Mouse (Mus musculus) frontal cortex, adult 2 months (tissue): ENCODE measurements around the gene Syce3. TPM values are rescaled to one million over a fixed set of nuclear protein-coding genes. Genes with fewer than 3 reads are reported as not detected.

ENCODE experiments used
- DNase-seq, 2 experiments: peaks; one replicate each; pipeline ENCODE4 v3.0.0; 2022; ENCODE audit warnings: low spot score in 1 of 2; ENCODE audit errors: extremely low spot score in 1 of 2
- polyA plus RNA-seq: library from polyadenylated mRNA; depleted of rRNA; stranded (reverse); fragments of >200 nt; gene quantifications from 2 replicates; pipeline ENCODE4 v1.2.3, GENCODE M21; 2012

Gene Syce3
- polyA plus RNA-seq, 1 experiment = 0.48 TPM

DNA sequence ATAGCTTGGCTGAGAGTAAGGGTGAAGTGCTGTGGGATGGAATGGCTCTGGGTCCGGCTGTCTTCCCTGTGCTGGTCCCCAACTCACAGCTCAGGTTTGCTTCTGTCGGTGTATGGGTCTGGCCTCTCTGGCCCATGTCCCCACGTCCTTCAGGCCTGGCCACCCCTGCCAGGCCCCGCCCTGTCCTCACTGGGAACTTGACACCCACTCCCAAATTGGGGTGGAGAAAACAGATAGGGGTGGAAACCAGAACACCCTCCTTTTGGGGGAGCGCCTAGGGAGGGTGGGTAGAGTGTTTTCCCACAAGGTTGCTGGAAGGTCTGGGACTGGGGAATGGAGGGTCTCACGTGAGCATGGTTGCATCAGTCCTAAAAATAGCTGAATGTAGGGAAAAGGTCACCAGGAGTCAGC lies 15.4 kb upstream of the Syce3 start, which contains the start of gene Cpt1b:
Gene Cpt1b, minus strand, starts transcription at position 153 of the 411 bp plus-strand sequence.
- DNase-seq = no peak

DNA sequence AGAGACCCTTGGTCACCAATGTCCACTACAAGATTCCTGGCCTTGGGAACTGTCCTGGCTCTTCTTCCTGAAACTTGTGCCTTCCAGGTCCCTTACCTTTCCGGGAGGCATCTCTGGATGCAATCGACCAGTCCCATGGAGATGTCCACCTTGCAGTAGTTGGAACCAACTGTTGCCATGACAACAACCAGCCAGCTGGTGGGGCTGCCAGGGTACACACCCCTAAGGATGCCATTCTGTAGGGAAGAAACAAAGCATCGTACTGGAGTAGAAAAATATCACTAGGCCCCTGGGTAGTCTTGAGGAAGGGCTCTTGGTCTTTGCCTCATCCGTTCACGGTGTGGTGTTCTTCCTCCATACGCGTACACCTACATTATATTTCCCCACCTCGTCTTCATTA lies 14.3 kb upstream of the Syce3 start:
- DNase-seq = no peak

DNA sequence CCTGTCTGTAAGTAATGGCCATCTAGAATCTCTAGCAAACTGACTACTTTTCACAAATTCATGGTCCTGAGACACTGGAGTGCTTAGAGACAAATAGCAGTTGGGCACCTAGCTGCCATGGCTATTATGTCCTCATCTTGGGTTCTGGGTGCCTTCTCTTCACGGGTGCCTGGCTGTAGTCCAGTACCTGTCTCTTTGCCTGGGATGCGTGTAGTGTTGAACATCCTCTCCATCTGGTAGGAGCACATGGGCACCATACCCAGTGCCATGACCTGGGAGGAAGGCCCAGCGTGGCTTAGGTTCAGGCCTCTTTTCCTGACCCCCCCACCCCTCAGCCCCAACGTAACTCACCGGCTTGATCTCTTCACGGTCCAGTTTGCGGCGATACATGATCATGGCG lies 11.6 kb upstream of the Syce3 start:
- DNase-seq = no peak

DNA sequence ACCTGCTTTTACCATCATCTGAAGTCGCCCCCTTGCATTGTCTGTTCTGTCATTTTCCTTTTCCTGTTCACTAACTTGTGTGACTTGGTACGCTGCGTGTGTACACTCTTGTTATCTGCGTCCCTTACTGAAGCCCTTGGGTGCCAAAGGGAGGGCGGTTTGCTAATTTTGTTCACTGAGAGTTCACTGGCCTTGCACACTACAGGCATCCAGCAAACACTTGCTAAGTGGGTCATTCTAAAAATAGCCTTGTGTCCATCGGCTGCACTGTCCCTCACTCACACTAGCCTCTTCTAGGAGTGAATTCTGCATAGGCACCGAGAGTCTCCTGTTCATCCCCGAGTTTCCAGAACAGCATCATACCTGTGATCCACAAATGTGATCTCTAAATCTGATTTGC lies 5.0 kb upstream of the Syce3 start:
- DNase-seq = no peak

DNA sequence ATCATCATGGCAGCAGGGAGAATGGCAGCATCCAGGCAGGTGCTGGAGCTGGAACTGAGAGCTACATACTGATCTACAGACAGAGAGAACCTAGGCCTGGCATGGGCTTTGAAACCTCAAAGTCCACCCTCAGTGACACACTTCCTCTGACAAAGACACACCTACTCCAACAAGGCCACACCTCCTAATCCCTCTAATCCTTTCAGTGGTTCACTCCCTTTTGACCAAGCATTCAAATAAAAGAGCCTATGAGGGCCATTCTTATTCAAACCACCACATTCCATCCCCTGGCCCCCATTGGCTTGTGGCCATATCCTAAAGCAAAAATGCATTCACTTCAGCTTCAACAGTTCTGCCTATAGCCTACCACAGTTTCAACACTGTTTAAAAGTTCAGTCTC lies 3.6 kb downstream of the Syce3 start:
- DNase-seq = no peak

DNA sequence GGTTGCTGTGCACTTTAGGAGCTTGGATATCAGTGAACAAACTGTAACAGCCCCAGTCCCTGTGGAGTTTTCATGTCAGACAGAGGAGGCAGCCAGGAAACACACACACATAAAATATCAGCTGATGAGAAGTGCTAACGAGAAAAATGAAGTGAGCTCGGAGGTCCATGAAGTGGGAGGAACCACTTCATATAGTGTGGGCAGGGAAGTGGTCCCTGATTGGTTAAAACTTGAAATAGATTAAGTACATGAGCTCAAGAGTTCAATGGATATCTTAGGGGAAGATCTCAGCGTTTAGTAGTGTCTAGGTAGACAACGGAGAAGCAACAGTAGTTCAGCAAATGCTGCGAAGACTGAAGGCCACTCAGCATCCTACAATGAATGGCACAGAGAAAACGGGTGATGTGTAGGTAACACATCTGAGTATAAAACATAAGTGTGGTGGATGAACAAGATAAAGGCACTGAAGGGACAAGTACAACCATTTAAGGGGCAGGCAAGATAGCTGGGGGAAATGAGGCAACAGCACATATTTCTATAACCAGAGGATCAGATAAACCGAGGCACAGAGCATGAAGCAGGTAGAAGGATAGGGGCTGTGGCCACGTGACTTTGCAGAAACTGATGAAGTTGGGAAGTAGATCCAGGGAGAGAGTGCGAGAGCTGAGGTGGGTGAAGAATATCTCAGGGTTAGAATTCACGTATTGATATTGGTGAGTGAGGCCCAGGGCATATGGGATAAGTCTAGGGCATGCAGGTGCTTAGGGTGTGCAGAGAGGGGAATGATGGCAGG lies 5.3 kb downstream of the Syce3 start:
- DNase-seq = no peak

DNA sequence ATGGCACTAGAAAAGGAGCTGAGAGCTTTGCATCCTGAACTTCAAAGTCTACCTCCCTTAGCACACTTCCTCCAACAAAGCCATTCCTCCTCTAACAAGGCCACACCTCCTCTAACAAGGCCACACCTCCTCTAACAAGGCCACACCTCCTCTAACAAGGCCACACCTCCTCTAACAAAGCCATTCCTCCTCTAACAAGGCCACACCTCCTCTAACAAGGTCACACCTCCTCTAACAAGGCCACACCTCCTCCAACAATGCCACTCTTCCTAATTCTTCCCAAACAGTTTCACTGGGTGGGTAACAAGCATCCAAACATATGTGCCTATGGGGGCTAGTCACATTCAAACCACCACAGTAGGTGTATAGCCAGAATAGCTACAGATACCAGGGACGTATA lies 7.8 kb downstream of the Syce3 start:
- no peak for DNase-seq

DNA sequence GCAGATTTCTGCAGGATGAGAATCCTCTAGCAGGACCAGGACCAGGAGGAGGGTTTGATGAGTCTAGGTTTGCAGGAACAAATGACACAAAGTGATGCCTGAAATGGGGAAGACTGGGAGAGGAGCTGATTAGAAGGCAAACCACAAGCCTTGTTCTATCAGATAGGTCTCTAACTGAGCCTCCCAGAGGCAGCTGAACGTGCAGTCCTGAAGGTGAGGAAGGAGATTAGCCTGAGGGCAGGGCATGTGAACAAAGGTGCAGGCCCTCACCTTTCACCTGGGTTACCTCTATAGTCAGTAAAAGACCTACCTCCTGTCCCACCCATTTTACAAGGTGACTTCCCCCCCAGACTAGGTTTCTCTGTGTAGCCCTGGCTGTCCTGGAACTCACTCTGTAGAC lies 10.6 kb downstream of the Syce3 start:
- DNase-seq = no peak

DNA sequence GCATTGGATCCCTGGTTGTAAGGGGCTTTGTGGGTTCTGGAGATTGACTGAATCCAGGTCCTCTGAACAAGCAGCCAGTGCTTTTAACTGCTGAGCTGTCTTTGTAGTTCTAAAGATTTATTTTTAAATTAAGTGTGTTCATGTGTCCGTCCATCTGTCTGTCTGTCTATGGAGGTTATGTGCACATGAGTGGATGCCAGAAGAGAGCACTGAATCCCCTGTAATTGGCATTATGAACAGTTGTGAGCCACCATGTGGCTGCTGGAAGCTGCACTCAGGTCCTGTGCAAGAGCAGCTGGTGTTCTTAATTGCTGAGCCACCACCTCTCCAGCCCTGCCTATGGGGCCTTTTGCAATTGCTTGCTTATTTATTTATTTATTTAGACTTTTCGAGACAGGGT lies 12.2 kb downstream of the Syce3 start:
- DNase-seq = no peak

DNA sequence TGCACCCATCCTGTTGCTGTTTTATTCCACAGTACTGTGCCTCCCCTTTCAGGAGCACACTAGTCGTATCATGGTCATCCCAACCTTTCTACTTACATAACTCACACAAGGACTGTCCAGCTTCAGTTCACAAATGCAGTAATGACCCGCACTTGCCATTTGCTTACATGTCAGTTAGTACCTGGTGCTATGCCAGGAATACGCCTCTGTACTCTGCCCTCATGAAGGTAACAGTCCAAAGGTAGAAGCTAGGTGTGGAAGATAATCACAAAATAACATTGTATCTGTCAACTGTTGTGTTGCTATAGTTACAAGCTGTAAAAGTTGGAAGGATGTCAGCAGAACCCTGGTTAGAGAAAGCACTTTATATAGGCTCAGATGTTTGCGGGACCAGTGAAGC lies 13.4 kb downstream of the Syce3 start:
- no peak for DNase-seq

DNA sequence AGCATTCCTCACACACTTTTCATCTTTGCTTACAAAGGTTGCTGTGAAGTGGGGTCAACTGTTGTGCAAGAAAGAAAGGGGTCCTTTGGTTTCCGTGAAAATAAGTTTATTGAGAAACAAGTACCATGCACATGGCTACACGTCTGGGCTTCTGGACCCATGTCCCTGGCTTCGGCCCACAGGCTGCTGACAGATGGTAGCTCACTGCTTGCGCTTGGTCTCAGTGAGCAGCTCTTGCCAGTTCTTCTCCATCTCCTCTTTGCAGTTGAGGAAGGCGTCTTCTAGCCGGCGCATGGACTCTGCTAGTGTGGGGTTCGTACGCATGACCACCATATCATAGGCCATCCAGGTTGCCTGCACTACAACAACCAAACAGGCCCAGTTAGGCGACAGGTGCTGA lies 20.2 kb downstream of the Syce3 start:
- no peak for DNase-seq

DNA sequence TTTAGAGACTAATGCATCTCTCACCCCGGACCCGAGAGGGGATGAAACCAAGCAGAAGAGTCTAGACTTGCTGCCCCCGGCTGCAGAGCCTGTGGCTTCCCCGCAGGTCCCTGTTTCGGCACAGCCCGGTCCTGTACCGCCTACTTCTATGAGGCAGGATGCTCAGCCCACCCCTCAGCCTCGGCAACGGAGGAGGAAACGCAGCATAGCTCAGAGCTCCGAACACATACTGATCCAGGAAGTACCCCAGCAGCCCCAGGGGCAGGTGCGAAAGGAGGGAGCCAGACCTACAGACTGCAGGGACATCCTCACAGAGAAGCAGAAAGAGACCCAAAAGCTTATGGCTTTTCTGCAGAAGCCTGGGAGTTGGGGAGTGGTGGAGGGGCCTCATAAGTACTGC lies 23.2 kb downstream of the Syce3 start:
- no peak for DNase-seq

DNA sequence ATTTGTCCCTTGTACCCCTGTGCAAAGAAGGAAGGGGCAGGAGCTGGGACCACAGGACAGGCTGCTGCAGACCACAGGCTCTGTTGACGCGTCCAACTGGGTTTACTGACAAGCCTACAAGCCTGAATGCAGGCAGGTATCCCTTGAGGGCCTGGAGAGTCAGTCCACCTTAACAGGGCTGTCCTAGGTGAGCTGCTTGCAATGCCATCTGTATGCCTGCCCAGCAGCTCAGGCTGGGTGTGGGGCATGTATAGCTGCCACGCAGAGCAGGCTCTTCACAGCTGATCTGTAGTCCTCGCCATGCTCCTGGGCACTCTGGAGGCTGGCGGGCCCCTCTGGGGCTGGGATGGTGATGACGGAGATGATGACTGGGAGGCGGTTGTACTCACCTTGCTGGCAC lies 25.7 kb downstream of the Syce3 start, which contains the start of gene Klhdc7b:
Gene Klhdc7b, plus strand, starts transcription at position 301 of the 400 bp plus-strand sequence.
- DNase-seq = no peak

DNA sequence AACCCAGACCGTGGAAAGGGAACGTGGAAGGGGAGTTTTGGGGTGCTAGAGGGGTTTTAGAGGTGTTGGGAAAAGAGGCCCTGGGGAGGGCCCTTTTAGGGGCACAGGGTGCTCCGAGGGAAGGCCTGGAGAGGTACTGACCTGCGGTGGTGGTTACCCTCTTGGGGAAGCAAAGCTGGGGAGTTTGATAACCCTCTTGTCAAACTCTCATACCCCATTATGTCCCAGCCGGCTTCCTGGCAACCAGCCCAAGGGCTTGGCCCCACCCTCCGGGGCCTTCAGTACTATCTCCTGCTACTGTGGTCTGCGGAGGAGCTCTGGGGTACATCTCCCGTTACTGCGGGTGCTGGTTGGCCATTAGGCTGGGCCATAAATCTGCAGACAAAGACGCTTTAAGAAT lies 30.9 kb downstream of the Syce3 start:
- no peak for DNase-seq

DNA sequence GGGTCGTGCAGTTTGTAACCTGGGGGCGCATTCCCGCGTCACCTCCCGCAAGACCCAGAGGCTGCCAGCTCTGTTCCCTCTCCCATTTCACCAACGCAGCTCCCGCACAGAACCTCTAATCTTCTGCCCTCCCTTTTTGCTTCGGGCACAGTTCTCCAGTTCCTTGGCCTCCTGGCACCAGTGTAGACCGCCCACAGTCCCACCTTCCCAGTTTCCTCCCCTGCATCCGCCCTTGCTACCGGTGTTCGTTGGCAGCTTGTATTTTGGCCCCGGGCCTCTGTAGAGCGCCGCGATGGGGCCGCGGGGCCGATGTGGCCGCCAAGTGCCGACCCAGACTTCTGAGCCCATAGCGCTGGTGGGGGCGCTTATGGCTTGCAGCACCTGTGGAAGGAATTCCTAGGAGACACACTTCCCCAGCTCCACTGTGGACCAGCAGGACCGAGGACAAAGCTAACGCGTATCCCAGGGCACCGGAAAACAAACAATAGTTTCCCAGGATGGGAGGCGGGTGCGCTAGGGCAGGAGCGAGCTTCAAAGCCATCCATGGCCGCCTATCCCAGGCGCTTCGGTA lies 31.4 kb downstream of the Syce3 start, which contains the start of gene Odf3b:
Gene Odf3b, minus strand, starts transcription at position 452 of the 571 bp plus-strand sequence.
- DNase-seq = no peak

DNA sequence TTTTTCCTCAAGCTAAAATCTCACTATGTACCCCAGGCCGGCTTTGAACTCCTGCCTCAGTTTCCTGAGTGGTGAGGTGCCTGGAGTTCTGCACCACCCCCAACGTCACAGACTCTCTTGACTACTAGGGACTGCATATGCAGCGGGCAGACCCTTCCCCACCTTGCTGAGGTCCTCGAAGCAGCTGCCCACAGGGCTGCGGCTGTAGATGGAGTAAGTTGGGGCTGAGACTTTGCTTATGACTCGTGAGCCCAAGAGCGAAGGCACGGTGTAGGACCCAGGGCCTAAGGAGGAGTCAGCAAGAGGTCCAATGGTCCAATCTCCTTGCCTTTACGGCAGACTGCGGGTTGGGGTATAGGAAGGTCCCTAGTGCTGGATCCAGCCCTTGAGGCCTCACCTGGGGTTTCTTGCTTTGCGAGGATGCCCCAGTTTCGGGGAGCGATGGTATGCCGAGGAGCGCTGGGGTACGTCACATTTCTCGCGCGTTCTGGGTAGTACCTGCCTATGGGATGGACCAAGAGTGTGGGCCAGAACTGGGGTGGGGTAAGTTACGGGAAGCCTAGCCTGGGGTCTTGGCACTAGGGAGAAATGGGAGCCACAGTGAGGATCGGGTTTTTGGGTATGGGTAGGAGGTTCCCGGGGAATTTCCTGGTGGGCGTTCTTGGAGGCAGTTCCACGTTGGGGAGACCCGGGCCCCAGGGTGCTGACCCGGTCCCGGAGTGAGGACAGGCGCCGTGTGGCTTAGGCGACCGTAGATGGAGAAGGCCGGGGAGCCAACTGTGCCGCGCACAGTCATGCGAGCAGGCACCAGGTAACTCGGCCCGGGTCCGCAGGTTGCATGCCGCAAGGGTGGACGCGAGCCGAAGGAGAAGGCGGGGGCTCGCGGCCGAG lies 32.1 kb downstream of the Syce3 start:
- no peak for DNase-seq

DNA sequence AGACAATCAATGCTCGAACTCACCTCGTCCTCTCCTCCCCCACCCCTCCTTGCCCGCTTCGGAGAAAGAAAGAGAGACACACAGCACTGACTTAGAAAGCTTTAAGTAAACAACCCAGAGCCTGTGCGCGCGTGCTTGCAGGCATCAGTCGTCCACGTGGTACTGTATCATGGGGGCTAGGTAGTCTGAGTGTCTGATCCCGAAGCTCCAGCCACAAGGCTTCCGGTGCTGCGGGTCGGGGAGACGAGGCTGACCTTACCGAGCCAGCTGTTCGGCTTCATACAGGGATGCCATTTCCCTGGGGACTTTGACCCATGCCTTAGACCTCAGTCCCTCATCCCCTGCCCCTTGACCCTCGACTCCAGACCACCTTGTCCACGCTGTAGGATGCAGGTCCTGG lies 32.9 kb downstream of the Syce3 start:
- DNase-seq = no peak

DNA sequence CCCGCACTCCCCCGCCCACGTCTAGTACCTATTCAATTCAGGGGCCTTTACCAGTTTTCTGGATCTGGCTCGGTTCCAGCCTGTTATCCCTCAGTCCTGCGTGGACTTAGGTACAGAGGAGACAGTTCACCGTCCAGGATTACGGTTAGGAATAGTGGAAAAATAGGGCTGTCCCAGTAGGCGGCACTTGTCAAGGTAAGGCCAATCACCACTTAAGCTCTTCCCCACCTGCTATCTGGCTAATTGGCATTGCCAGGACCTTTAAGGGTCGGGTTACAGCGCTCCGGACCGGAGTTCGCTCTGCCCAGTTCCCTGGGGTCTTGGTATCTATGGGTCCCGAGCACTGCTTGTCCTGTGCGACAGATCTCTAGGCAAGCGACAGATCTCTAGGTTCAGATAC lies 33.3 kb downstream of the Syce3 start, which contains the start of gene Tymp:
Gene Tymp, minus strand, starts transcription at position 83 of the 400 bp plus-strand sequence.
- no peak for DNase-seq

DNA sequence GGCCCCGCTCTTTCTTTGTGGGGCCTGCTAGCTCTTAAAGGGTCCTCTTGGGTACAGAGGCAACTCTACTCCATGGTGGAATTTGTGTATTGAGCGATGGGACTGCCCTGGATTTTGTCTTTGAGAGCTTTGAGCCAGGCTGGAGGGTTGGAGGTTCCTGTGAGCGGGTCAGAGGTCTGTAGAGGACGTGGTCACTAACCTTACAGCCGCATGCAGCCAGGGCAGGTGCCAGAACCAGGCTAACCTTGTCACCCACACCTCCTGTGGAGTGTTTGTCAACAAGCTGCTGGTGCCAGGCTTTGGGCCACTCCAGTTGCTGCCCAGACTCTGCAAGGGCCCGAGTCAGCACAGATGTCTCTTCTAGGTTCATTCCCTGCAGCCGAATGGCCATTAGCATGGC lies 34.3 kb downstream of the Syce3 start:
- DNase-seq = no peak

DNA sequence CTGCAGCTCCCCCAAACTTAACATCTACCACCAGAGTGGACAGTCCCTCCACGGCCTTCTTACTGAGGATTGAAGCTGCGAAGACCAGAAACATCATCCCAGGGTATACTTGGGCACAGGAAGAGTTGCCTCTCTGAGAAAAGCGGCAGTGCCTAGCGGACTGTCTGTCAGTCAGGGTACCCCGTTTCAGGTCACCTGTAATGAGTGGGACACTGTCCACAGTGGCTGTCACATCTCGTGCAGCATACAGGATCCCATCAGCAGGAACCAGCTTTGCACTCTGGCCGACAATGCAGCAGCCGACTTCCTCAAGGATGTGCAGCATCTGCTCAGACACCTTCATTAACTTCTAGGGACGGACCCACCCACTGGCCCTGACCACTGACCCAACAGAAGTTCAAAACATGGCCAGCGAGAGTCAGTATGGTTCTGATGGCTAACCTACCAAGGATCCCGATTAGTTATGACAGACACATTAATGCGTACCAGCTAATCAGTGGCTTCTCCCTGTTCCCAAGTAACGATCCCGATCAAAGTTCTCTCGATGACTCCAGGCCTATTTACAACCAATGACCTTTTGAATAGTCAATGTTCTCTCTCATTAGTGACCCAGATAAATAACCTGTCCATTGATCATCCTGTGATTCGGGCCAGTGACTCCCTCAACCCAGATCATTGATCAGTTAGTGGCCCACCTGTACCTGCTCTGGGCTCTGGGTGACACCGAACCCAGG lies 35.3 kb downstream of the Syce3 start:
- DNase-seq = no peak

DNA sequence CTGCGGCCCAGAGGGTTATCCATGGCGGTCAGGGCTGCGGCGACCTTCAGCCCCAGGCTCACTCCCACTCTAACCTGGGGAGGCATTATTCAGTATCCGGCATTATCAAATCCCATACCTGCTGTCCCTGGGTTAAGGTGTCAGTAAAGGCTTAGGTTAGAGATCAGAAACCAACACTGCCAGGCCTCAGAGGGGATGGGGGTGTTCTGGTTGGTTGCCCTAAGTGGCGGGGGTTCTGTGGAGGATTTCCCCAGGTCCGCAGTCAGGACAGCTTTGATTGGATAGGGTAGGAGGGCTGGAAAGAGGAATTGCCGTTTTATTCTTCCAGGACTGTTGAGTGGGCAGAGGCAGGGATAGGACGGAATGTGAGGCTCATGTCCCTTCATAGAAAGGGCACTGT lies 36.0 kb downstream of the Syce3 start:
- DNase-seq = no peak
